ENCODE assay signal across 18 mouse cellular contexts in genomic region chr3:135841716-135842511, GRCm38 (mm10). TPM values are rescaled to one million over a fixed set of nuclear protein-coding genes. Genes with fewer than 3 reads are reported as not detected.
DNase-seq lines count a peak whose midpoint lies in the region; ATAC-seq and TF ChIP-seq lines count a peak whose summit lies in the region.
"Had no signal": no experiment of that assay in that cellular context is flagged by ENCODE, and none has a peak within 500 bp of the region (broad histone marks: within the 10 kb centered on the region; RNA-seq: fewer than 3 reads in every experiment).

No protein-coding gene starts in this region.

- no peak for DNase-seq in heart, adult 2 months
- DNase-seq in stomach, postnatal 0 days (ENCODE audit: low spot score) = no peak
- no peak for DNase-seq in lung, adult 18-20 months
- no peak for DNase-seq in right cerebral cortex, postnatal 14 days
- DNase-seq: adrenal gland, adult 8-10 months; cerebellum, adult 8-10 months; embryo, embryonic 11 days; gastrocnemius, postnatal 25 days; heart, postnatal 14 days; layer of hippocampus, adult 9-11 months; right cerebral cortex, postnatal 25 days; thymus, postnatal 14 days had no signal

- H3K79me2 ChIP-seq in heart, adult 2 months (replicated peaks; ENCODE audit: control insufficient read depth, insufficient read depth, low read length) = no peaks in the 10 kb centered on the region

- H3K4me3 ChIP-seq in heart, embryonic 11.5 days (ENCODE audit: low read depth, low read length) = no peak overlapping the region
- no peak overlapping the region for H3K4me3 ChIP-seq in heart, adult 2 months
- H3K4me3 ChIP-seq in kidney, embryonic 14.5 days (ENCODE audit: low read length) = no peak overlapping the region
- no peak overlapping the region for H3K4me3 ChIP-seq in liver, embryonic 12.5 days
- no peak overlapping the region for H3K4me3 ChIP-seq in stomach, postnatal 0 days (ENCODE audit: low read depth, low read length)
- H3K4me3 ChIP-seq in forebrain, embryonic 15.5 days = no peak overlapping the region
- H3K4me3 ChIP-seq: midbrain, embryonic 12.5 days had no signal

- H3K9me3 ChIP-seq in heart, embryonic 11.5 days (replicated peaks; ENCODE audit: control insufficient read depth, low read length) = no peaks in the 10 kb centered on the region
- H3K9me3 ChIP-seq in kidney, embryonic 14.5 days (ENCODE audit: control insufficient read depth, low read length) = no peaks in the 10 kb centered on the region
- H3K9me3 ChIP-seq in liver, embryonic 12.5 days (replicated peaks) = no peaks in the 10 kb centered on the region
- no peaks in the 10 kb centered on the region for H3K9me3 ChIP-seq in stomach, postnatal 0 days (ENCODE audit: control insufficient read depth, low read length)
- H3K9me3 ChIP-seq in forebrain, embryonic 15.5 days = no peaks in the 10 kb centered on the region
- H3K9me3 ChIP-seq: midbrain, embryonic 12.5 days had no signal

- TF ChIP-seq EP300 in heart, adult 2 months (IDR thresholded peaks at IDR 0.05; ENCODE audit: insufficient read depth, low read depth, low read length) = no peak
- no peak for TF ChIP-seq EP300 in stomach, postnatal 0 days (optimal IDR thresholded peaks at IDR 0.05)

- no peak for TF ChIP-seq CTCF in heart, adult 2 months (IDR thresholded peaks at IDR 0.05)
- no peak for TF ChIP-seq CTCF in stomach, postnatal 0 days (IDR thresholded peaks at IDR 0.05; ENCODE audit: low read depth)

- H3K4me2 ChIP-seq in heart, embryonic 11.5 days = peak overlapping the region; percentile 5; the same call in 1 of the 2 replicates
- no peak overlapping the region for H3K4me2 ChIP-seq in kidney, embryonic 14.5 days (replicated peaks; ENCODE audit: low read depth, low read length)
- peak overlapping the region; percentile 59 for H3K4me2 ChIP-seq in liver, embryonic 12.5 days
- H3K4me2 ChIP-seq in stomach, postnatal 0 days (replicated peaks; ENCODE audit: low read depth) = no peak overlapping the region
- no peak overlapping the region for H3K4me2 ChIP-seq in forebrain, embryonic 15.5 days (replicated peaks)
- H3K4me2 ChIP-seq: midbrain, embryonic 12.5 days had no signal

- H3K9ac ChIP-seq in heart, embryonic 11.5 days (ENCODE audit: low read depth, low read length) = no peak overlapping the region
- no peak overlapping the region for H3K9ac ChIP-seq in heart, adult 2 months (ENCODE audit: low read depth, low read length)
- no peak overlapping the region for H3K9ac ChIP-seq in kidney, embryonic 14.5 days (ENCODE audit: low read depth, low read length)
- H3K9ac ChIP-seq in liver, embryonic 12.5 days = no peak overlapping the region
- H3K9ac ChIP-seq in stomach, postnatal 0 days (ENCODE audit: low read length) = no peak overlapping the region
- H3K9ac ChIP-seq in forebrain, embryonic 15.5 days (replicated peaks) = no peak overlapping the region
- H3K9ac ChIP-seq: midbrain, embryonic 12.5 days had no signal

- ATAC-seq in heart, embryonic 11.5 days (replicated peaks; ENCODE audit: insufficient number of reproducible peaks, low FRiP score, low TSS enrichment) = no peak
- ATAC-seq in kidney, embryonic 14.5 days (ENCODE audit: low FRiP score, low TSS enrichment) = peak; percentile 68; the same call in 1 of the 2 replicates
- 0 out of 2 replicates have a peak, but pooled peaks have one; percentile 9 for ATAC-seq in liver, embryonic 12.5 days
- peak; percentile 47; the same call in 1 of the 2 replicates for ATAC-seq in stomach, postnatal 0 days (ENCODE audit: low FRiP score, low TSS enrichment)
- ATAC-seq in forebrain, embryonic 15.5 days (replicated peaks) = no peak
- ATAC-seq: hindbrain, embryonic 16.5 days had no signal

- WGBS in heart, embryonic 11.5 days (ENCODE audit: insufficient replicate concordance) = 61% methylated on average over 7 of the region's 7 CpGs
- WGBS in heart, adult 2 months = 66% methylated on average over 7 of the region's 7 CpGs
- 66% methylated on average over 7 of the region's 7 CpGs for WGBS in kidney, embryonic 14.5 days
- 39% methylated on average over 7 of the region's 7 CpGs for WGBS in liver, embryonic 12.5 days (ENCODE audit: insufficient replicate concordance)
- 44% methylated on average over 7 of the region's 7 CpGs for WGBS in stomach, postnatal 0 days
- 81% methylated on average over 7 of the region's 7 CpGs for WGBS in forebrain, embryonic 15.5 days

- H3K4me1 ChIP-seq in heart, embryonic 11.5 days (ENCODE audit: control insufficient read depth, insufficient read depth, low read length) = peaks cover 11% of the 10 kb centered on the region
- no peaks in the 10 kb centered on the region for H3K4me1 ChIP-seq in heart, adult 2 months (ENCODE audit: control insufficient read depth, insufficient read depth, low read length)
- no peaks in the 10 kb centered on the region for H3K4me1 ChIP-seq in kidney, embryonic 14.5 days (ENCODE audit: control insufficient read depth, insufficient read depth, low read length)
- peaks cover 84% of the 10 kb centered on the region for H3K4me1 ChIP-seq in liver, embryonic 12.5 days
- no peaks in the 10 kb centered on the region for H3K4me1 ChIP-seq in stomach, postnatal 0 days (replicated peaks; ENCODE audit: control insufficient read depth, insufficient read depth)
- no peaks in the 10 kb centered on the region for H3K4me1 ChIP-seq in forebrain, embryonic 15.5 days
- H3K4me1 ChIP-seq: midbrain, embryonic 12.5 days had no signal

- 0 out of 2 replicates have a peak overlapping the region, but pooled peaks have one; percentile 22 for H3K27ac ChIP-seq in heart, embryonic 11.5 days (ENCODE audit: low read depth, low read length)
- no peak overlapping the region for H3K27ac ChIP-seq in heart, adult 2 months
- no peak overlapping the region for H3K27ac ChIP-seq in kidney, embryonic 14.5 days (ENCODE audit: low read depth, low read length)
- H3K27ac ChIP-seq in liver, embryonic 12.5 days = peak overlapping the region; percentile 85
- H3K27ac ChIP-seq in stomach, postnatal 0 days (replicated peaks) = no peak overlapping the region
- H3K27ac ChIP-seq in forebrain, embryonic 15.5 days (replicated peaks) = no peak overlapping the region
- H3K27ac ChIP-seq: midbrain, embryonic 12.5 days had no signal

- TF ChIP-seq POLR2A in heart, adult 2 months (IDR thresholded peaks at IDR 0.05; ENCODE audit: insufficient read depth, low read depth, low read length) = no peak

- no peaks in the 10 kb centered on the region for H3K27me3 ChIP-seq in heart, embryonic 11.5 days (ENCODE audit: control insufficient read depth, insufficient read depth, low read length)
- no peaks in the 10 kb centered on the region for H3K27me3 ChIP-seq in heart, adult 2 months (ENCODE audit: control insufficient read depth, insufficient read depth, low read length)
- no peaks in the 10 kb centered on the region for H3K27me3 ChIP-seq in kidney, embryonic 14.5 days (ENCODE audit: control insufficient read depth, insufficient read depth, low read length)
- H3K27me3 ChIP-seq in liver, embryonic 12.5 days (replicated peaks) = no peaks in the 10 kb centered on the region
- no peaks in the 10 kb centered on the region for H3K27me3 ChIP-seq in stomach, postnatal 0 days (ENCODE audit: control insufficient read depth, insufficient read depth, low read length)
- H3K27me3 ChIP-seq in forebrain, embryonic 15.5 days = no peaks in the 10 kb centered on the region
- H3K27me3 ChIP-seq: midbrain, embryonic 12.5 days had no signal

- H3K36me3 ChIP-seq in heart, embryonic 11.5 days (ENCODE audit: control insufficient read depth, insufficient read depth, low read length) = no peaks in the 10 kb centered on the region
- no peaks in the 10 kb centered on the region for H3K36me3 ChIP-seq in heart, adult 2 months (ENCODE audit: control insufficient read depth, insufficient read depth, low read length)
- H3K36me3 ChIP-seq in kidney, embryonic 14.5 days (ENCODE audit: control insufficient read depth, insufficient read depth, low read length) = no peaks in the 10 kb centered on the region
- H3K36me3 ChIP-seq in liver, embryonic 12.5 days = peaks cover 36% of the 10 kb centered on the region
- H3K36me3 ChIP-seq in stomach, postnatal 0 days (ENCODE audit: control insufficient read depth, insufficient read depth, low read length) = no peaks in the 10 kb centered on the region
- H3K36me3 ChIP-seq in forebrain, embryonic 15.5 days = no peaks in the 10 kb centered on the region
- H3K36me3 ChIP-seq: midbrain, embryonic 12.5 days had no signal

- intact Hi-C loops in heart, adult 2 months (cut with DNase I) = no loop called here

RNA-seq across cellular contexts. Expression of gene Slc39a8, which starts 16.8 kb away (rescaled TPM):
- polyA plus RNA-seq in heart, embryonic 11.5 days (2014; fragmentation: Nextera tagmentation; extraction: Ambion mirVana) = 45.8 and 51.7 TPM in 2 replicates
- total RNA-seq in heart, adult 2 months (2021) = 1 to 10 TPM; 5.3 to 7.1 TPM
- polyA plus RNA-seq in heart, adult 2 months (2012; rRNA removed) = 2.8 and 4.6 TPM in 2 replicates
- polyA plus RNA-seq in kidney, embryonic 14.5 days (2014; fragmentation: Nextera tagmentation; extraction: Ambion mirVana) = 9.5 and 15.2 TPM in 2 replicates
- polyA plus RNA-seq in liver, embryonic 12.5 days (2016; fragmentation: Nextera tagmentation; extraction: Ambion mirVana) = 103 and 108 TPM in 2 replicates
- 2.6 and 3.6 TPM in 2 replicates for polyA plus RNA-seq in stomach, postnatal 0 days (2015; fragmentation: Nextera tagmentation; extraction: Ambion mirVana)
- 9.3 and 10.2 TPM in 2 replicates for polyA plus RNA-seq in forebrain, embryonic 15.5 days (2015; fragmentation: Nextera tagmentation; extraction: Ambion mirVana)

Comparison
In these comparisons a context has a peak if more than half of its experiments do, and no peak if none do; other contexts are left out.
1. H3K27ac ChIP-seq: peak in heart, embryonic 11.5 days (single experiment) and liver, embryonic 12.5 days (single experiment); none in heart, adult 2 months (single experiment), kidney, embryonic 14.5 days (single experiment), stomach, postnatal 0 days (single experiment) and forebrain, embryonic 15.5 days (single experiment).
2. ATAC-seq: peak in kidney, embryonic 14.5 days (single experiment), liver, embryonic 12.5 days (single experiment) and stomach, postnatal 0 days (single experiment); none in heart, embryonic 11.5 days (single experiment) and forebrain, embryonic 15.5 days (single experiment).
3. H3K4me2 ChIP-seq: peak in heart, embryonic 11.5 days (single experiment) and liver, embryonic 12.5 days (single experiment); none in kidney, embryonic 14.5 days (single experiment), stomach, postnatal 0 days (single experiment) and forebrain, embryonic 15.5 days (single experiment).